8 mouse cellular contexts compared by ENCODE assay signal in genomic region chr16:59600311-59601251, GRCm38 (mm10). TPM values are rescaled to one million over a fixed set of nuclear protein-coding genes. Genes with fewer than 3 reads are reported as not detected.
DNase-seq lines count a peak whose midpoint lies in the region; ATAC-seq lines count a peak whose summit lies in the region.

TSS of gene Crybg3 (minus strand) at chr16:59600979.

- H3K36me3 ChIP-seq in intestine, embryonic 14.5 days (ENCODE audit: control insufficient read depth, insufficient read depth, low read length) = no peaks in the 10 kb centered on the region

- intact Hi-C loops in left cerebral cortex, postnatal 36 days (cut with DNase I) = loop anchor here (5.0 kb wide), 1 partner anchor 53 kb away; no protein-coding TSS in a partner anchor

- H3K4me3 ChIP-seq in intestine, embryonic 14.5 days (ENCODE audit: low read depth, low read length) = peak within 1 kb of the TSS; percentile 73

- DNase-seq in adrenal gland, adult (ENCODE audit: inconsistent age in 2 of 2, low spot score in 1 of 2) = peak; percentile 89 to 94
- DNase-seq in embryo, embryonic 10 days (ENCODE audit: low spot score) = peak; percentile 80
- DNase-seq in gastrocnemius, postnatal 4 days (ENCODE audit: low spot score in 2 of 2) = peak; percentile 85 to 87
- peak; percentile 85 for DNase-seq in intestine, embryonic 14.5 days (ENCODE audit: low spot score)
- DNase-seq in left cerebral cortex, postnatal 36 days (ENCODE audit: low spot score in 2 of 2) = peak; percentile 54 to 56
- peak; percentile 63 to 70 for DNase-seq in right cerebral cortex, postnatal 10 days (ENCODE audit: low spot score in 2 of 2)
- DNase-seq in urinary bladder, postnatal 36 days (ENCODE audit: low spot score in 2 of 2) = peak; percentile 81 to 87

- peak within 1 kb of the TSS; percentile 90 for H3K27ac ChIP-seq in intestine, embryonic 14.5 days (ENCODE audit: low read depth)

- WGBS in intestine, embryonic 14.5 days = under 1% methylated on average over 66 of the region's 90 CpGs

- peak within 1 kb of the TSS; percentile 89 for H3K9ac ChIP-seq in intestine, embryonic 14.5 days (ENCODE audit: low read length)

- H3K4me2 ChIP-seq in intestine, embryonic 14.5 days (ENCODE audit: low read length) = peak within 1 kb of the TSS; percentile 56

- no peaks in the 10 kb centered on the region for H3K27me3 ChIP-seq in intestine, embryonic 14.5 days (replicated peaks; ENCODE audit: control insufficient read depth, insufficient read depth, low read length)

- H3K9me3 ChIP-seq in intestine, embryonic 14.5 days (ENCODE audit: control insufficient read depth, low read length) = no peaks in the 10 kb centered on the region

- H3K4me1 ChIP-seq in intestine, embryonic 14.5 days (replicated peaks; ENCODE audit: control insufficient read depth, insufficient read depth, low read length) = peaks cover 8% of the 10 kb centered on the region

- peak; percentile 98 for ATAC-seq in intestine, embryonic 14.5 days (replicated peaks; ENCODE audit: low FRiP score, low TSS enrichment, low read depth)
- ATAC-seq in megakaryocyte progenitor cell, adult 5-6 weeks (replicated peaks; ENCODE audit: poor library complexity) = peak; percentile 77

RNA-seq across cellular contexts. Expression of gene Crybg3, which starts in this region (rescaled TPM):
- 10 to 100 TPM; 35.7 to 36.8 TPM for total RNA-seq in gastrocnemius, postnatal 4 days (2021)
- 9.8 and 15.1 TPM in 2 replicates for polyA plus RNA-seq in intestine, embryonic 14.5 days (2014; fragmentation: Nextera tagmentation; extraction: Ambion mirVana)
- 1 to 10 TPM; 3.2 to 5.4 TPM for total RNA-seq in left cerebral cortex, postnatal 36 days (2021)
- total RNA-seq in megakaryocyte progenitor cell, adult 5-6 weeks (2015) = 13.3 and 14.6 TPM in 2 replicates
- total RNA-seq in megakaryocyte progenitor cell, adult 5-6 weeks (2017) = 17.9 and 26.8 TPM in 2 replicates

Comparison
In these comparisons a context has a peak if more than half of its experiments do, and no peak if none do; other contexts are left out.
1. Peak in every context shown above with its lines: DNase-seq, ATAC-seq, H3K4me3 ChIP-seq and H3K27ac ChIP-seq.